Mouse (Mus musculus) splenic B cell, adult 2 months (primary cell): Measurements from ENCODE around the gene Gpr135.

Source experiments
- DNase-seq: peaks from one replicate; pipeline ENCODE4 v3.0.0-alpha.2; 2011; ENCODE audit warnings: low read depth, low spot score
- H3K27me3 ChIP-seq: 2 replicates; pipeline ENCODE4 v1.6.1; 2012; ENCODE audit warnings: mild to moderate bottlenecking, low read length, moderate library complexity, mixed read lengths; ENCODE audit not compliant: control insufficient read depth, poor library complexity, insufficient read depth, severe bottlenecking
- H3K36me3 ChIP-seq: 2 replicates; pipeline ENCODE4 v1.6.1; 2012; ENCODE audit warnings: mild to moderate bottlenecking, low read length, moderate library complexity, mixed read lengths; ENCODE audit not compliant: control insufficient read depth, poor library complexity, insufficient read depth, severe bottlenecking

The Gpr135 gene

DNA sequence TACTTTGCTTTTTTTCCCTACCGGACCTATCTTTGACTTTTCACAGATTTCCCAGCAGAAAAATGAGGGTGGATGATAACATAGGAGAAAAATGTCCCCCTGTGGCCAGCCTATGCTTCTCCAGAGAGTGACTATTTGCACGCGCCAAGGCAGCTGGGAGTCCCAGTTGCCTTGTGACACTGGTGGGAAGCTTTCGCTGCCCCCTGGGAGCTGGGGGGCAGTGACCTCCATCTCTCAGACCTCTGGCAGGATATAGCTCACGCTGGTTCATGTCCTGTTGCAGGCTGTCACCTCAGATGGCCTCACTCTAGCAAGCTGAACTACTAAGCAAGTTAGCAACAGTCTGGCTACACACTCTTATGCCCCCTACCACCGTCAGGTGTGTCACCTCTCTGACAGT, 39.1 kb downstream of the Gpr135 start:
- no peak for DNase-seq
- H3K36me3 ChIP-seq: no peaks in the 10 kb centered on the region
- no peaks in the 10 kb centered on the region for H3K27me3 ChIP-seq

DNA sequence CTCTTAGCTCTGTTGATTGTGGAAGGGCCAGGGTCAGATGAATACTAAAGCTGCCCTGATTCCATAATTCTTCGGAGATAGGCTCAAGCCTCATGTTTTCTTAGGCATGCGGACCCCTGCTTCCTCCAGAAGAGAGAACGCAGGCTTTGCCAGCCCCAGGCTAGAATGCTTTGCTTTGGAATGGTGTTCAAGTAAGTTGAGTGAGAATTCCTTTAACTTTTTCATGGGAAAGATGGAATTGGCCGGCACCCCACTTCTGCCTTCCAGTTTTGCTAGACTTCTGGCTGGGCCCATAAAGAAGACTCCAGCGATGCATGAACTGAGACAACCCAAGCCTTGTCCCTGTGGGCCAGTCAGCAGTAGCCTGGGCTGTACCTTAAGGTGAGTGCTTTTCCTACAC, 39.8 kb downstream of the Gpr135 start:
- H3K36me3 ChIP-seq: no peaks in the 10 kb centered on the region
- no peak for DNase-seq

DNA sequence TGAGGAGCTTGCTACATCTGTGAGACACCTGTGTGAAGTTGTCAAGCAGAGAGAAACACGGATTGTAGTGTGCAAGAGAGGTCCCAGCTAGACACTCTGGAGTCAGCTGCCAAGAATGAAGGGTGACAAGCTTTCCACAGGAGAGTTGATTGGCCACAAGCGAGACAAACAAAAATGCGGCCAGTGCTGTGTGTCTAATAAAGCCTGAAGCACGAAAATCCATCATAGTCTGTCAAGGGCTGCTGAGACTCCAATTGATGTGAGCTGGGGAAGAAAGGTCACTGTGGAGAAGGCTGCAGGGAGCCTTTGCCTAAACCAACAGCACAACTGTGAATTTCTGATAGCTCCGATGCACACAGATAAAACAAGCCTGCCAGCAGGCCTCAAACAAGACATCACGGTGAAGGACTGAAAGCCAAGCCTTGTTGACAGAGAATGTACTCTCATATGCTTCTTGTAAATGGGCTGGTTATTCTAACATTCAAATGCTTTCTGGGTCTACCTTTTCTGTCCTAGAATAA, 45.6 kb downstream of the Gpr135 start:
- no peak for DNase-seq
- Histone ChIP-seq H3K36me3 (no peaks in the 10 kb centered on the region), H3K27me3 (no peaks in the 10 kb centered on the region)

More for the DNA sequence above, 39.8 kb downstream of the Gpr135 start:
- no peaks in the 10 kb centered on the region for H3K27me3 ChIP-seq

DNA sequence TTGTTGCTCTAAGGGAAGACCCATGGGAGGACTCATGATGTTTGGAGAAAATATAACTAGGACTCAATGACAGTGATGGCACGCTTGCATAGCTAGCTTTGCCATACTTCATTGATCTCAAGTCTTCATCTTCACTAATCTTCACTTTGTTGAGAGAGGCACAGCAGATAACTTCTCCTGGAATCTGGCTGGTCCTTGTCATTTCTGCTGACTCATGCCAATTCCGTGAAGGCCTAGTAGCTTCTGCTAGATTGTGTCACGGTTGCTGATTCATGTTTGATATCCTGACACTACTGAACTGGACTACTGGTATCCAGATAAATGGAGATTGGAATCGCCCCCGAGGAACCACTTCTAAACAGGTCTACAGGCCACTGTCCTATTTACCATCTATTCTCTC, 47.4 kb downstream of the Gpr135 start:
- DNase-seq: no peak
- no peaks in the 10 kb centered on the region for H3K27me3 ChIP-seq
- no peaks in the 10 kb centered on the region for H3K36me3 ChIP-seq

DNA sequence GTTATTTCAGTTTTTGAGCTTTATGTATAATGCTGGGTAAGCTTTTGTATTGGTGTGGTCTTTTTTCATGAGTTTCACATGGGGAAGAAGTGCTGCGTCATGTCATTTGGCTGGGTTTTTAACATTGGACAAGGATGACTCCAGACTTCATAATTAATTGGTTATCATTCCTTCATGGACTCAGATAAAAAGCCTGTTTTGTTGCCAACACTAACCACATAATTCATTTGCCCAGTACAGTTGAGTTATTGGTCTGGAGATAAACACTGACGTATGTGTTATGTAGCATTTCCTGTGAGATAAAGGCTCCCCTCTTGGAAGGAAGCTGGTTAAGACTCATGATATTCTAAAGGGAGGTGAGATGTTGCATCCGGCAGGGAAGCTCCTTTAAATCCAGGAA, 48.1 kb downstream of the Gpr135 start:
- H3K36me3 ChIP-seq: no peaks in the 10 kb centered on the region
- no peak for DNase-seq
- H3K27me3 ChIP-seq: no peaks in the 10 kb centered on the region

DNA sequence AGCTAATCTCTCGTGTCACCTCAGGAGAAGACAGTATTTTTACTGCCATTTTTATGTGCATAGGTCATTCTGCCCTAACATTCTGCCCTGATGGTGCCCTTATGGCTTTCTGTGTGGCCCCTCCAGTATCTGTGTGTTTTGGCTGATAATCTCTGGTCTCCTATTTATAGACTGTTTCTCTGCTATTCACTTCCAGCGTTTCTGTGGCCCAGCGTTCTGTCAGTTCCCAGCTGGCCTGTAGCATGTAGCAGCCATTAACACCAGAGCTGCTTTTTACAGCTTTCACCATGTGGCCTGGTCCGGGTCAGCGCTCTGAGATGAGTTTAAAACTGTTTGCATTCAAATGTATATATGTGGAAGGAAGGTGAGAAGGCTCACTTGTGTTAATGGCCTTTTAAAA, 49.4 kb downstream of the Gpr135 start:
- DNase-seq: no peak
- no peaks in the 10 kb centered on the region for H3K36me3 ChIP-seq

DNA sequence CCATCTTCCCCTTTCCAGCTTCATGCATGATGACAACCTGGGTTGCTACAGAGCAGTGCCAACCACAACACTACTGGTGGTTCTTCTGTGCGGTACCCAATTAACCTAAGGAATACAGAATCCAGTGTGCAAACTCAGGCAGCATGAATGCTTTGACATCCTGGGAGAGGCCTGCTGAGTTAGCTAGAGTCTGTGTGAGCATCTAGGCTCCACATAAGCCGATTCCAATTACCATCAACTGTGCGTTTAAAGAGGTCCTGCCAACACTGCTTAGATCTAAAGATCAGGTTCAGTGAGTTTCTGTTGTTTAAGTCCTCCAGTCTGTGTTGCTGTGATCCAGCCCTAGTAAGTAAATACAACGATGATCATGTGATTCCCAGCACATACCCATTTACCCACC, 50.6 kb downstream of the Gpr135 start:
- Histone ChIP-seq H3K27me3 (no peaks in the 10 kb centered on the region), H3K36me3 (no peaks in the 10 kb centered on the region)
- no peak for DNase-seq

More for the DNA sequence above, 49.4 kb downstream of the Gpr135 start:
- no peaks in the 10 kb centered on the region for H3K27me3 ChIP-seq
